Mouse (Mus musculus): ENCODE data around the gene Akp3.

DNA sequence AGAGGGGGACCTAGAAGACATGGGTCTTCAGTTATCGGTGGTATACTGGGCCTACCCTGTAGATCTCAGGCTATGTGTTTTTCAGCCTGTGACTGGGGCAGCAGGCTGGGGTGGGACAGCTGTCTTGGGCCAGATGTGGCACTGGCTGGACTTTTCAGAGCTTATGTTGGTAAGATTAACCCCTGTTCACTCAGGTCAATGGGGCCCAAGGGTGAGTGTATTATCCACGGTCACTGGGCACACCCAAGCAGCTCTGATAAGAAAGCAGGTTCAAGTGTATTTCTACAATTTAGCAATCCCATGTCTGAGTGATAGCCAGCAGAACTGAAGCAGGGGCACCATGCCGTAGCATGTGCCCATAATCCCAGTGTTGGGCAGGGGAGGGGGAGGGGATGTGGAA is 22.7 kb upstream of the Akp3 start:
- no peak for TF ChIP-seq CTCF (IDR thresholded peaks at IDR 0.05; ENCODE audit: low read depth, low read length)
- no peak for TF ChIP-seq POLR2A (IDR thresholded peaks at IDR 0.05; ENCODE audit: extremely low read depth, insufficient read depth, low read length)

All from liver, adult 2 months (tissue).